Mouse (Mus musculus) myocyte (in vitro differentiated cells): Measurements from ENCODE around the gene Gper1. TPM values are rescaled to one million over a fixed set of nuclear protein-coding genes. Genes with fewer than 3 reads are reported as not detected.

Experiments
- H3K27me3 ChIP-seq: one replicate; pipeline ENCODE4 v1.6.1; 2011; ENCODE audit not compliant: control insufficient read depth, insufficient read depth, insufficient read length
- H3K36me3 ChIP-seq: one replicate; pipeline ENCODE4 v1.6.1; 2011; ENCODE audit not compliant: control insufficient read depth, insufficient read depth
- H3K4me2 ChIP-seq: one replicate; pipeline ENCODE4 v1.6.1; 2011; ENCODE audit warnings: low read depth, control low read depth
- H3K4me3 ChIP-seq: one replicate; pipeline ENCODE4 v1.5.1; 2011; ENCODE audit warnings: mild to moderate bottlenecking, control low read depth, moderate library complexity
- H3K79me2 ChIP-seq: one replicate; pipeline ENCODE4 v1.6.1; 2011; ENCODE audit not compliant: control insufficient read depth, insufficient read depth
- H3ac ChIP-seq: one replicate; pipeline ENCODE4 v1.6.1; 2011; ENCODE audit not compliant: control insufficient read depth, insufficient read length
- CEBPB ChIP-seq: IDR thresholded peaks from 2 replicates; pipeline ENCODE4 v1.6.1; 2011; ENCODE audit warnings: mild to moderate bottlenecking, moderate library complexity; ENCODE audit not compliant: poor library complexity, insufficient read depth, severe bottlenecking
- E2F4 ChIP-seq: IDR thresholded peaks from one replicate; pipeline ENCODE4 v1.6.1; 2011; ENCODE audit warnings: mild to moderate bottlenecking, control low read depth, moderate library complexity; ENCODE audit not compliant: insufficient read depth
- MAX ChIP-seq: IDR thresholded peaks from one replicate; pipeline ENCODE4 v1.6.1; 2011; ENCODE audit warnings: low read depth, mild to moderate bottlenecking, control low read depth
- MYOD1 ChIP-seq, 3 experiments: IDR thresholded peaks; one replicate each; pipeline ENCODE4 v1.6.1; 2011; ENCODE audit warnings: control low read depth in 2 of 3, low read depth in 2 of 3, mild to moderate bottlenecking in 2 of 3, moderate library complexity in 1 of 3; ENCODE audit not compliant: insufficient read length in 2 of 3, control insufficient read depth in 1 of 3
- MYOG ChIP-seq, 3 experiments: IDR thresholded peaks; one replicate each; pipeline ENCODE4 v1.6.1; 2011; ENCODE audit warnings: control low read depth in 2 of 3, low read depth in 2 of 3, mild to moderate bottlenecking in 2 of 3; ENCODE audit not compliant: insufficient read length in 2 of 3, control insufficient read depth in 1 of 3, insufficient read depth in 1 of 3
- POLR2A ChIP-seq: IDR thresholded peaks from one replicate; pipeline ENCODE4 v1.6.1; 2011; ENCODE audit warnings: low read depth, mild to moderate bottlenecking, control low read depth, moderate library complexity; ENCODE audit not compliant: insufficient read length
- POLR2AphosphoS2 ChIP-seq: IDR thresholded peaks from one replicate; pipeline ENCODE4 v1.6.1; 2011; ENCODE audit warnings: low read depth, control low read depth; ENCODE audit not compliant: insufficient read length
- REST ChIP-seq: IDR thresholded peaks from one replicate; pipeline ENCODE4 v1.6.1; 2011; ENCODE audit warnings: mild to moderate bottlenecking, control low read depth, moderate library complexity; ENCODE audit not compliant: insufficient read depth, insufficient read length
- SRF ChIP-seq: IDR thresholded peaks from one replicate; pipeline ENCODE4 v1.6.1; 2011; ENCODE audit warnings: low read depth; ENCODE audit not compliant: control insufficient read depth, insufficient read length
- TCF12 ChIP-seq: IDR thresholded peaks from one replicate; pipeline ENCODE4 v1.6.1; 2011; ENCODE audit warnings: mild to moderate bottlenecking, control low read depth; ENCODE audit not compliant: poor library complexity, insufficient read depth, severe bottlenecking
- TCF3 ChIP-seq: IDR thresholded peaks from one replicate; pipeline ENCODE4 v1.6.1; 2011; ENCODE audit warnings: low read depth, control low read depth; ENCODE audit not compliant: insufficient read length
- USF1 ChIP-seq: IDR thresholded peaks from one replicate; pipeline ENCODE4 v1.6.1; 2011; ENCODE audit warnings: low read depth, mild to moderate bottlenecking, control low read depth, moderate library complexity
- polyA plus RNA-seq: library from polyadenylated mRNA; unstranded; fragments of >200 nt; fragmentation: generic; extraction: Trizol; gene quantifications from one replicate; pipeline ENCODE4 v1.2.1, GENCODE M21; 2012; ENCODE audit warnings: missing spikeins

Gper1 gene
- polyA plus RNA-seq, 1 experiment, result 9.2 TPM

DNA sequence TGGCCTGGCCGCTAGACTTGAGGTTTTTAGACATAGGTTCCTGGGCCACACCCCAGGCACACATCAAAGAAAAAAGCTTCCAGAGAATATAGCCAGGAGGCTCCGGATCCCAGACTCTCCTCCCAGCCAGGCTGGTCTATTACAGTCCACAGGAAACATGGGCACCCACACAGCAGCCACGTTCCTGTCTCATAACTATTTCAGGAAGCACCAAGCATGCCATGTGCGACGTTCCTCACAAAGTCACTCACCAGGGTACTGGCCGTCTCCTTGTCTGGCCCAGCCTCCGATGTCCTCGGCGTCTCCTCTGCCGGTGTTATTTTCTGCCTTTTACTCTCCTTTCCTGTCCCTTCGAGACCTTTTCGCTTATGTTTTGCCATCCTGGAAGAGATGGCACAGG, 32.2 kb downstream of the Gper1 start:
- Histone ChIP-seq H3K36me3 (peaks cover 8% of the 10 kb centered on the region), H3K27me3 (no peaks in the 10 kb centered on the region), H3K4me3 (no peak overlapping the region), H3K4me2 (no peak overlapping the region), H3ac (no peak overlapping the region), H3K79me2 (no peaks in the 10 kb centered on the region)
- TF ChIP-seq POLR2AphosphoS2 (no peak), MAX (no peak), TCF3 (no peak), USF1 (no peak), E2F4 (no peak), TCF12 (no peak), MYOD1 (IDR thresholded peaks at IDR 0.05; ENCODE audit: control insufficient read depth in 1 of 3, insufficient read length in 2 of 3, low read depth in 2 of 3) (no peak), CEBPB (no peak), MYOG (IDR thresholded peaks at IDR 0.05; ENCODE audit: control insufficient read depth in 1 of 3, insufficient read depth in 1 of 3, insufficient read length in 2 of 3, low read depth in 2 of 3) (no peak), SRF (no peak), REST (no peak), POLR2A (no peak)

DNA sequence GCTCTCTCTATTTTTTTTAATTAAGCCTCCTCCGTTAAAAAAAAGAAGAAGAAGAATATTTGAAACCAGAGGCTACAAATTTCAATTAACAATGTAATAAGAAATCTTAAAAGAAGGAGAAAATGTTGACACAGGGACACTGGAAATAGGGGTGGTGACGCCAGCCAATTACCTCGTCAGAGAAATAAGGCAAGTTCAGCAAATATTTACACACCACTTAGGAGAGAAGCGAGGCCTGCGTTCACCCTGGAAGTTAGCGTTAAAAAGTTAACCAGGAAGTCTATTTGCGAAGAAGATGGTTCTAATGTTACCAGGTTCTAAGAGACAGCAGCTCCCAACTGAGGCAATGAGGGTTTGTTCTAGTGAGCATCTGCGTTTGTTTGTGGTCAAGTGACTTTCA, 34.3 kb downstream of the Gper1 start:
- Histone ChIP-seq H3K79me2 (no peaks in the 10 kb centered on the region), H3ac (no peak overlapping the region), H3K27me3 (no peaks in the 10 kb centered on the region), H3K4me3 (no peak overlapping the region), H3K4me2 (no peak overlapping the region), H3K36me3 (peaks cover 8% of the 10 kb centered on the region)
- no peak for TF ChIP-seq CEBPB
- no peak for TF ChIP-seq SRF
- no peak for TF ChIP-seq POLR2A
- no peak for TF ChIP-seq MYOD1 (IDR thresholded peaks at IDR 0.05; ENCODE audit: control insufficient read depth in 1 of 3, insufficient read length in 2 of 3, low read depth in 2 of 3)
- TF ChIP-seq POLR2AphosphoS2, result no peak
- no peak for TF ChIP-seq MAX
- no peak for TF ChIP-seq E2F4
- TF ChIP-seq TCF12, result no peak
- TF ChIP-seq USF1, result no peak
- TF ChIP-seq TCF3, result no peak
- no peak for TF ChIP-seq MYOG (IDR thresholded peaks at IDR 0.05; ENCODE audit: control insufficient read depth in 1 of 3, insufficient read depth in 1 of 3, insufficient read length in 2 of 3, low read depth in 2 of 3)
- TF ChIP-seq REST, result no peak

DNA sequence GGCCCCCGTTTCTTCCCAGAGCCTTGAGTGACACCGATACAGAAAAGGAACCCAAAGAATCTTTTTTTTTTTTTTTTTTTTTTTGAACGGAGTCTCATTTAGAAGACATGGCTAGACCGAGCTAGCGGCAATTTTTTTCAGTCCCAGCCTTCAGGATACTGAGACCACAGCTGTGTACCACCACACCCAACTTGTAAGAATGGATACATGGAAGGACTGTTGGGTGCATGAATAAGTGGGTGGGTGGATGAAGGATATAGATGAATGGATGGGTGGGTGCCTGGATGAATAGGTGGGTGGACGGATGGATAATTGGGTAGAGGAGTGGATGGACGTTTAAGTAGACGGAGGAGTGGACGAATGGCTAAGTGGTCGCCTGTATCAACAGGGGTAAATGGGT, 37.0 kb downstream of the Gper1 start:
- peak overlapping the region; percentile 98 for H3K4me2 ChIP-seq
- no peaks in the 10 kb centered on the region for H3K79me2 ChIP-seq
- peak overlapping the region; percentile 12 for H3ac ChIP-seq
- H3K36me3 ChIP-seq, result no peaks in the 10 kb centered on the region
- H3K27me3 ChIP-seq, result no peaks in the 10 kb centered on the region
- H3K4me3 ChIP-seq, result peak overlapping the region; percentile 58
- no peak for TF ChIP-seq TCF3
- TF ChIP-seq REST, result no peak
- no peak for TF ChIP-seq TCF12
- TF ChIP-seq CEBPB, result no peak
- no peak for TF ChIP-seq POLR2A
- TF ChIP-seq MAX, result no peak
- TF ChIP-seq SRF, result no peak
- no peak for TF ChIP-seq MYOD1 (IDR thresholded peaks at IDR 0.05; ENCODE audit: control insufficient read depth in 1 of 3, insufficient read length in 2 of 3, low read depth in 2 of 3)
- TF ChIP-seq MYOG (IDR thresholded peaks at IDR 0.05; ENCODE audit: control insufficient read depth in 1 of 3, insufficient read depth in 1 of 3, insufficient read length in 2 of 3, low read depth in 2 of 3), result no peak

DNA sequence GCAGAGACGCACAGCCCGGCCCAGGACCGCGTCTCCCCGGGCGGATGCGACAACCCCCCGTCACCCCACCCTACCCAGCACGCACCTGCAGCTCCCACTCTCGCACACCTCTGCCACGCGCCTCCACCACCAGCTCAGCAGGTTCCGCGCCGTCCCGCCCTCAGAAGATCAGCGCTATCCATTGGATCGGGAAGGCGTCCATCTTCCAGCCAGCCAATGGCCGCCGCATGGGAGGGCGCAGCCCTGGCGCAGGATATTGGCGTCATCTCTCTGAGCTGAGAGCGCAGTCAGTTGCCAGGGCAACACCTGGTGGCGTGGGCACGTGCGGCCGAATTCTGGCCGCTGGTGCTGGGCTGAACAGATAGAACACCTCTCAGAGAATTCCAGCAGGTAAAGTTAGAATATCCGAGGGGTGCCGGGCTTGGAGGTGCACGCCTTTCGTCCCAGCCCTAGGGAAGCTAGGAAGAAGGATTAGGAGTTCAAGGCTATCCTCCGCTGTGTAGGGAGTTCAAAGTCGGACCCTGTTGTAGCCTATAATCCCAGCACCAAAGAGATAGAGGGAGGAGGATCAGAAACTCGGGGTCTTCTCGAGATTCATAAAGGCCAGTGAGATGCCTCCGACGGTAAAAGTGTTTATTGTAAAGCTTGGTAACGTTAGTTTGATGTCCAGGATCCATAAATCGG, 37.6 kb downstream of the Gper1 start, which contains the start of gene 3110082I17Rik:
3110082I17Rik (minus strand) TSS at position 144 of the 684 bp plus-strand sequence.
- TF ChIP-seq POLR2AphosphoS2 (peak; percentile 63), E2F4 (peak; percentile 83), MAX (peak; percentile 82), TCF12 (no peak), MYOD1 (IDR thresholded peaks at IDR 0.05; ENCODE audit: control insufficient read depth in 1 of 3, insufficient read length in 2 of 3, low read depth in 2 of 3) (peak in 1 of 3 experiments; percentile 39), TCF3 (no peak), SRF (peak; percentile 88), CEBPB (no peak), MYOG (IDR thresholded peaks at IDR 0.05; ENCODE audit: control insufficient read depth in 1 of 3, insufficient read depth in 1 of 3, insufficient read length in 2 of 3, low read depth in 2 of 3) (no peak), POLR2A (peak; percentile 75), REST (no peak), USF1 (peak; percentile 83)
- H3K27me3 ChIP-seq, result no peaks in the 10 kb centered on the region
- no peaks in the 10 kb centered on the region for H3K36me3 ChIP-seq
- peak within 1 kb of the TSS; percentile 98 for H3K4me2 ChIP-seq
- H3K4me3 ChIP-seq, result peak within 1 kb of the TSS; percentile 58
- peak within 1 kb of the TSS; percentile 12 for H3ac ChIP-seq
- H3K79me2 ChIP-seq, result no peaks in the 10 kb centered on the region
